Mouse (Mus musculus): ENCODE data around the gene Tmem258. TPM values are rescaled to one million over a fixed set of nuclear protein-coding genes. Genes with fewer than 3 reads are reported as not detected.
"Not testable (repeated sequence)": the region's sequence is repeated elsewhere in the genome, so short reads cannot be mapped to it uniquely, and the experiment has no call there.

The Tmem258 gene
- total RNA-seq (2021) = 10 to 100 TPM; 75.5 to 81.9 TPM
- long read RNA-seq, experiment 1, transcript Tmem258-201 (4 exons, 606 nt) = major isoform, 369 of 390 reads
- long read RNA-seq, experiment 1, partial matches to known transcripts = 15 of 390 reads
- long read RNA-seq, experiment 1, other reads (novel, unspliced or antisense) = 6 of 390 reads
- long read RNA-seq, experiment 2, transcript Tmem258-201 (4 exons, 606 nt) = major isoform, 467 of 491 reads
- long read RNA-seq, experiment 2, partial matches to known transcripts = 19 of 491 reads
- long read RNA-seq, experiment 2, other reads (novel, unspliced or antisense) = 5 of 491 reads

DNA sequence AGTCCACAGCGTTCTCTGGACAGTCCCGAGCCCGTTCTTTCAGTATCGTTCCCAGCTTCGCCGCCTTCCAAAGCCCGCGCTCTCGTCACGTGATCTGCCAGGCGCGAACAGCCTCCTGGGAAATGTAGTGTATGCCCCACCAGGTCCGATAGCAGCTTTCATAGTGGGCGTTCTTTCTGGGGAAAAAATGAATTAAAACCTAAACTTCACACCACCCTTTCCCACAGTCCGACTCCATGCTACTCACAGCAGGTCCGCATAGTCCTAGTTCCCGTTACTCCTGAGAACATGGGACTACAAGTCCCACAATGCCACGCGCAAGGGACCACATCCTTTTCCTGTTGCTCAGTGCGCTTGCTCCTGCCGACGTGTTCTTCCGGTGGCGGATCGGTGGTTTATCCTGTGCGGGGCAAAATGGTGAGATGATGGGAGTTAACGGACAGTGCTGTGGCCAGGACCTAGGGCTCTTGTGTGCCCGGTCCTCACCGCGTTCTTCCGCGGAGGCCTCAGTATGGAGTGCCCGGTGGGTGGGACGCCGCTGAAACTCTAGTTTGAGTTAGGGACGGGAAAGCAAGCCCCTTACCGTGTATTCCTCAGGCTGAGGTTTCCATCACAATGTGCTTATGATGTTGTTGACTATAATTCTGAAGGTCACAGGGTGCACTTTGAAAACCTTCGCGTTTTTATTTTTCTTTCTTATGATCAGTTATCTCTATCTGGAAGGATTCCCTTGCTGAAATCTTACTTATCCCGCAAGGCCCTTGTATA is at the start of gene Tmem258, which contains the start of gene Fen1:
TSS of gene Tmem258 (plus strand) at position 167 of the 768 bp plus-strand sequence.
TSS of gene Fen1 (minus strand) at position 322 of the 768 bp plus-strand sequence.
- peak; percentile 83 to 90 for DNase-seq
- intact Hi-C loops (cut with DNase I) = no loop called here

DNA sequence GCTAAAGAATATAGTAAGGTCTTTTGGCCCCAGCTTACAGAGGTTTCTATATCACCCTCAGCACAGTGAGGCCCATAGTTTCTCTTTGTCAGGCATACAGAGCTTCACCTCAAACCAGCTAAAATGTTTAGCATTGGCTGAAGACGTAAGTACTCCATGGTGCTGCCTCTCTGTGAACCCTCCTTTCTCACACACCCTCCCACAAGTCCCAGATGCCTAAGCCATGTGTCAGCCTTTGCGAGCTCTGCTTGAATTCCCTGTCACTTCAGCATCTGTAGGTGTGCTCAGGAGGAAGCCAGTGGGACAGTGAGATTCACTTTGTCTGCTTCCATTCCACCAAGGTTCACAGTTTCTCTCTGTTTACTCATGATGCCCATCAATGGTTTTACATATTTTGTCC is 46.1 kb upstream of the Tmem258 start:
- intact Hi-C loops (cut with DNase I) = no loop called here
- no peak for DNase-seq

DNA sequence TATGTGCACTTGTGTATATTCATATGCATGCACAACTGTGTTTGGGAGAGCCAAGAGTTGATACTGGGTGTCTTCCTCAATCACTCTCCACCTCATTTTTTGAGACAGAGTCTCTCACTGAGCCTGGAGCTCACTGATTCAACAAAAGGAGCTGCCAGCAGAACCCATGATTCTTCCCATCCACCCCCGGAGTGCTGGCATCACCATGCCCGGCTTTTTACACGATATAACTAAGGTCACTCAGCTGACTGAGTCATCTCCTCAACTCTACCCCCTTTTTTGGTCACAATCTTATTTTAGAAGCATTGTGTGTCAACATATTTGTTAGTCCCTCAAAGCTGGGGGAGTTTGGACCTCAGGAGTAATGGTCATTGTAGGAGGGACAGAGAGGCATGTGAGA is 39.9 kb upstream of the Tmem258 start:
- intact Hi-C loops (cut with DNase I) = no loop called here
- DNase-seq = no peak

DNA sequence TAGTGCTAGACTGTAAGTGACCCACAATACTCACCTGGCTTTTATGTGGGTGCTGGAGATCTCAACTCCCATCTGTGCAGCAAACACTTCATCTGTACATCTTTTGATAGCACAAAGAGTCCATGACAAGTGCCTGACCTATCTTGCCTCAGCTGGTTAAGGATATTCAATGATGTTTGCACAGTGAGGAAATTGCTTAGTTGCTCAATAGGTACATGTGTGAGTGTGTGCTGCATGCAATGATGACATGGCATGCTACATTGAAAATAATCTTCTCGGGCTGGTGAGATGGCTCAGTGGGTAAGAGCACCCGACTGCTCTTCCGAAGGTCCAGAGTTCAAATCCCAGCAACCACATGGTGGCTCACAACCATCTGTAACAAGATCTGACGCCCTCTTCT is 37.9 kb upstream of the Tmem258 start:
- intact Hi-C loops (cut with DNase I); DNase-seq: not testable (repeated sequence)

DNA sequence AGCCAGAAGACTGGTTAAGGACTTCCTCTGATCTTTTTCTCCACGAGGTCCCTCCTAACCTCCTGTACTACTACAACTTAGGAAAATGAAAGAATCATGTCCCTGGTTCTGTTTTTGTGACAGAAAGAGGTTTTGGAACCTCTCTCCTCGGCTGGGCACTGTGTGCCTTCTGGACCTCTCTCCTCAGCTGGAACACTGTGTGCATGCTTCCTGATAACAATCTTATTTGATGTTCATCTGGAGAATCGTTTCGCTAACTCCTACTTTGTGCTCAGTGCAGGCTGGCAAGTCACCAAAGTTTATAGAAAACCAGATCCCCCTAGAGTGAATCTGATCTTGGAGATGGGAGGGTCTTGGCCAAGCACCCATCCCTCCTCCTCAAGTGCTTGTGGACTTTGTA is 36.7 kb upstream of the Tmem258 start:
- intact Hi-C loops (cut with DNase I) = no loop called here
- DNase-seq = no peak

DNA sequence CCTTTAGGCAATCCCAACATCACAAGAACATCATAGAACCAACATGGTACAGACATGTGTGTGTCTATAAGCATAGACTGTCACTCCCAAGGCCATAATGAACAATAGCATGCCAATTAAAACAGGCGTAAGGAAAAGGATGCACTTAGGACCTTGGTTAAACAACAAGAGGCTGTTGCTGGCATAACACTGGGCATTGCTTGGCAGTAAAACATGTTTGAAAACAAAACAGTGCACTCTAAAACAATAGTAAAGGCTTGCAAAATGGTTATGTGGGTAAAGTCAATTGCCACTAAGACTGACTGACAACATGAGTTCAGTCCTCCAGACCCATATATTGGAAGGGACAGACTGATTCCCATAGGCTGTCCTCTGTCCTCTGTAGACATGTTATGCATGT is 35.9 kb upstream of the Tmem258 start:
- intact Hi-C loops (cut with DNase I) = no loop called here
- no peak for DNase-seq

DNA sequence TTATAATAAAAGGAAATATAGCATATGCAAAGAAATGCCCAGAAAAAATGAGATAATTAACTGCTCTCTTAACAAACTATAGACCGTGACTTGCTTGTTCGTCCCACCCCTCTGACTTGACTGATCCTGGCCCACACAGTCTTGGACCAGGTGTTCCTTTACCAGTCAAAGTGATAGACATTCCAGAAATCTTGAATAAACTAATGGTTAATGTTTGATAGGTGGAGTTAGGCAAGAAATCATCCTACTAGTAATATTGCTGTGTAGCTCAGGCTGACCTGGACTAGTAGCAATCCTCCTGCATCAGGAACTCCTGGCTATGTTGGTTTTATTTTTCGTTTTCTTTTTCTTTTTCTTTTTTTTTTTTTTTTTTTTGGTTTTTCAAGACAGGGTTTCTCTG is 35.4 kb upstream of the Tmem258 start:
- DNase-seq = no peak
- intact Hi-C loops (cut with DNase I) = no loop called here

DNA sequence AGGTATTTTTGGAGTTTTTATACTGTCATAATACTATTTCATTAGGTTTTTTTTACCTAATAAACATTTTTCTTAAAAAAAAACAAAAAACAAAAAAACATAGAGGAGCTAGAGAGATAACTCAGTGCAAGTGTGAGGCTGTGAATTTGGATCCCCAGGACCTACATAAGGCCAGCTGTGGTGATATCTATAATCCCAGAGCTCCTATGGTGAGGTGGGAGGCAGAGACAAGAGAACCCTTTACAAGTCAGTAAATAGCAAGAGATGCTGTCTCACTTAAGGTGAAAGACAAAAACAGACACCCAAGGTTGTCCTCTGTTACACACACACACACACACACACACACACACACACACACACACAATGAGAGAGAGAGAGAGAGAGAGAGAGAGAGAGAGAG is 34.6 kb upstream of the Tmem258 start:
- intact Hi-C loops (cut with DNase I) = no loop called here
- DNase-seq = no peak

DNA sequence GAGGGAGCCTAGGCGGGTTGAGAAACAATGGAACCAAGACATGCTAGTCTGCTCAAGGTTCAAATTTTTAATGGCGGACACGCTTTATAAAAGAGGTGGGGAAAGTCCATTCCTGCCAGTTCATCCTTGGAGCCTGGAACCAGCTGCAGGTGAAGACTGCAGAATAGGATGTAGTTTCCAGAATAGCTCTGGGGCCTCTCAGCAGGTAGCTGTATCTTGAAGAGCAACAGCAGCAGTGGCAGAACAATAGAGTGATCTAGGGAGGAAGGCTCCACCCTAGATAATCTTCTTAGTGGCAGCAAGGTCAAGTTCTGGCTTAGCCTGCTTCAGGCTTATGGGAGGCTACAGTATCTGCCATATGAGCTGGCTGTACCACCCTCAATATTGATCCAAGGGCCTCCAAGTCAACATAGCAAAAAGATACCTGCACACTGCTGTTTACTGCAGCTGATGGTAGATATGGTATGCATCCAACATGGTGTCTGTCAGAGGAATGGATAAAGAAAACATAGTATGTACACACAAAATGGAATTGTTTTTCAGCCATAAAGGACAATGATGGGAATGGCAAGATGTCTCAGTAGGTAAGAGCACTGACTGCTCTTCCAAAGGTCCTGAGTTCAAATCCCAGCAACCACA is 34.0 kb upstream of the Tmem258 start:
- DNase-seq; intact Hi-C loops (cut with DNase I): not testable (repeated sequence)

DNA sequence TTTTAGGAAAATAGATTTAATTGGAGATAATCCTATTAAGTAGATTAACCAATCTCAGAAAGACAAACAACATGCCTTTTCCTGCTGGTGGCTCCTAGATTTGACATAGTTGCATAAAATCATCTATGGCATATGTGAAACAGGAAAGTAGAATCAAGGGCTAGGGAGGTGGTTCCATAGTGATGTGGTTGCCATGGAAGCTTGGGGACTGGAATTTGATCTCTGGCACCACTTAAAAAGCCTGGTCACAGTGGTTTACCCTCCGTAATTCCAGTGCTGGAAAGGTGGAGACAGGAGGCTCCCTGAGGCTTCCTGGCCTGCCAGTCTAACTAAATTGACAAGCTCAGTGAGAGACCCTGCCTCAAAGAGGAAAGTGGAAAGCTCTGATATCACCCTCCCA is 33.3 kb upstream of the Tmem258 start:
- DNase-seq = no peak
- intact Hi-C loops (cut with DNase I) = no loop called here

DNA sequence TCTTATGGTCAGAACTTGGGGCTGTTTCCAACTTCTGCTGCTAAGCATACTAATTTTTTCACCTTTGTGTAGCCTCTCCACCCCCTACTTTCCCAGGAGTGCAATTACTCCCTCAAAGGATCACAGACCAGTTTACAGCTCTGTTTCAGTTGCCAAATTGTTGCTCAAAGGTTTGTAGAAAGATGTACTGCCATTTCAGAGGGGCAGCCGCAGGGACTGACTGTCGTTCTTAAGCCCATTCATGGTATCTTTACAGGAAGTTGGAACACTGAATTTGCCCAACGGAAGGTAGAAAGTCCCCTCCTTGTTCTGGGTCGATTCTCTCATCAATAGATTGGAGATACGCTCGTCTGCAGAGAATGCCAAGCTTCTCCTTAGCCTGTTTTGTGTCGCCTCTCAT is 32.5 kb upstream of the Tmem258 start:
- intact Hi-C loops (cut with DNase I) = no loop called here
- no peak for DNase-seq

DNA sequence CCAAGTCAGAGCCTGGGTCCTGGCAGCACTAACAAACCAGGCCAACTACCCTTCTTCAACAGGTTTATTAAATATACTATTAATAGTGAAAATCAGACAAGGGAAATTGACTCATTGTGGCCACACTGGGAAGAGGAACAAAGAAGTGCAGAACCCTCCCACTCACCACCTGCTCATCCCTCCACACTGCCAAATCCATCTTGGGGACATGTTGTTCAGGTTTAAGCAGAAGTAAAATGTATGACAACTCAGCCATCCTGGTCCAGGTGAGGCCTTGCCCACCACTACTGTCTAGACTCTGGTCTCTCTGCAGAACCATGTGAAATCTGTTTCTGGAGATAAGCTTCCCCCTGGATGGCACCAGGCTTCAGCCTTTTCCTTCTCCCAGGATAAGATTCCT is 32.0 kb upstream of the Tmem258 start:
- intact Hi-C loops (cut with DNase I) = no loop called here
- DNase-seq = no peak

DNA sequence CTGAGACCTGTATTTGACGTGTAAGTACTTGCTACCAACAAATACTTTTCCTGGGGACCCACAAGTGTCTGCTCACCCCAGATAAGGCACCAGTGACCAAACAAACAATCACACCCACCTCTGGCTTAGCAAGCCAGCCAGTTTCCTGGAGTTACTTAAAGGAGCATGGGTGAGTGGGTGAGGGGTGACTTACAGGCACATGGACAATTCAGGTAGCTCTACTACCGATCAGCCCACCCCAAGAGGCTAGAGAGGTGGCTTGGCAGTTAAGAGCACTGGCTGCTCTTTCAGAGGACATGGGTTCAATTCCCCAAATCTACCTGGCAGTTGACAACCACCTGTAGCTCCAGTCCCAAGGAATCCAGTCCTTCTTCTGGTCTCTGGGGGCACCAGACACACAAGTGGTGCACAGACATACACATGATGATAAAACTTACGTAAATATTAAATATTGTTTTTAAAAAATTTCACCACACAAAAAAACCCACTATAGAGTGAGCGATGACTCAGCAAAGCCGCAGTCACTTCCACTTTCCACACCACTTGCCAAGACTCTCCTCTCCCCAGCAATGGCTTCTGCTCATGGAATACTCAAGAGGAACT is 30.6 kb upstream of the Tmem258 start:
- intact Hi-C loops (cut with DNase I) = no loop called here
- no peak for DNase-seq

DNA sequence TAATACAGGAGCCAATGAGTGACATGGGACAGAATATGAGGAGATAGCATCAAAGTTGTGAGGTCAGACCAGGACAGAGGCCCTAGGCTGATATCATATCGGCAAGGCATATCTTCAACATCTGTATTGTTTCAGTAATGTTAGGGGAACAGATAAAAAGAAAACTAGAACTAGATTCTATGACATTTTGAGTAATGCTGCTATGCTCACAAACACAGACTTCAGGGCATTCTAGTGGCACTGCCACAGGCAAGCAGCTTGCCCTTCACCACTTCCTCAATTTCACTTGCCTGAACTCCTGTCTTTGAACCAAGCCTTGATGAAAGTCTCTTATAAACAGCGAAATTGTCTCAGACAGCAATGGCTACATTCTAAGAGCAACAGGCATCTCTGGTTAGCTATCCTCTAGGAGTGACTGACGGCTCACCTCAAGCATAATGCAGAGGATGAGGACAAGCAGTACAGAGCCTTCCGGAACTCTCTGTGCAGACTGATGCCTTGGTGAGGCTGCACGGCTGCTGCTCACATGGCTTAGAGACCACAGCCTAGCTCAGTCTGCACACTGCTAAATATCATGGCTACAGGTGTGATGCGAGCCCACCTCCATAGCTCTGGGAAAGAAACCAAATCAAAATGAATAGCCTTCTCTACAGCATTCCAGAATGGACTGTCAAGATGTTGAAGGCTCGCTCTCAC is 29.8 kb upstream of the Tmem258 start:
- intact Hi-C loops (cut with DNase I) = no loop called here
- no peak for DNase-seq

DNA sequence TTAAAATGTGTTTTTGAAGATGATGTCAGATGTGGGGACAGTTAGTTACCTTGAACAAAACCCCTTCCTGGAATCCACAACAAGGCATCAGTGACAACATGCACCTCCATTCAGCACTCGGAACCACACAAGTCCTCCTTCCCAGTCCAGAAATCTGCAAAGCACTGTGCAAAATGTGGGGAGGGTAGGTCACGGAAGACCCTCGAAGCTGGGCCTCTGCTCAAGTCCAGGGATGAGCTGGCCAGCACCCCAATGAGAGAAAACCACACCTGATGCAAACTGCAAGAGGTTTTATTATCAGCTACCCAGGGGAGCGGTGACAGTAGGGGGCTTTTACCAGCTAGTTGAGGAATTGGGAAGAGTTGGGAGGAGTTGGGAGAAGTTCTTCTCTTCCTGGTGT is 28.9 kb upstream of the Tmem258 start:
- no peak for DNase-seq
- intact Hi-C loops (cut with DNase I) = no loop called here

DNA sequence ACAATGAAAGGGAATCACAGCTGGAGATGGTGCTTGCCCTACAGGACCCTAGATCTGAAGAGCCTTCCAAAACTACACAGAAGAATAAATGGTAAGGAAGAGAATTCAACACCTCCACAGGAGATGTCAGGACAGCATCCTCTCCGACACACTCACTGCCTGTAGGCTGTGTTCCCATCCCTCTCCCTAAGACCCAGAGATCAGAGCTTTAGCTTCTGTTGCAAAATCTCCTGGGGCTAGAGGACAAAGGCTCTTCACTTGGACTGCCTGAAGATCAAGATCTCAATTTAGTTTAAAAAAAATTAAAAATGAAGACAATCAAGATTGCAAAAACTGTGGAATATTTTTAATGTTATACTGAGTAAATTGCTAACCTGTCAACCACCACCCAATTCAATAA is 27.3 kb upstream of the Tmem258 start:
- intact Hi-C loops (cut with DNase I) = no loop called here
- no peak for DNase-seq

DNA sequence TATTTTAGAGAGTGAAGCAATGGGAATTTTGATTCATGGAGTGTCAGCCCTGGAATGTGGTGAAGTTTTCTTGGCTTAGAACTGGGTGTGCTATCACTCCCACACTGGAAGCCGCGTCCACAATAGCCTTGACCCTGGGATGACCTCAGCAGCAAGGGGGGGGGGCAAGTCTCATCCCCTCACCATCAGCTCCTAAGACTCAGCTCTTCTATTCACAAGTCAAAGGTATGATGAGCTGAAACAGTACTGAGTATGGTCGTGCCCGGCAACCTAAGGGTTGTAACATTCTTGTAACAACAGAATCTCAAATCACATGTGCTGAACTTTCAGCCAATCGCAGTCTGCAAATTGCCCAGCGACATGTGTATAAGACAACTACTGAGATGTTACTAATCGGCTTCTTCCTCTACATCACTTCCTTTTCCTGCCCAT is 26.9 kb upstream of the Tmem258 start:
- intact Hi-C loops (cut with DNase I) = no loop called here
- no peak for DNase-seq

DNA sequence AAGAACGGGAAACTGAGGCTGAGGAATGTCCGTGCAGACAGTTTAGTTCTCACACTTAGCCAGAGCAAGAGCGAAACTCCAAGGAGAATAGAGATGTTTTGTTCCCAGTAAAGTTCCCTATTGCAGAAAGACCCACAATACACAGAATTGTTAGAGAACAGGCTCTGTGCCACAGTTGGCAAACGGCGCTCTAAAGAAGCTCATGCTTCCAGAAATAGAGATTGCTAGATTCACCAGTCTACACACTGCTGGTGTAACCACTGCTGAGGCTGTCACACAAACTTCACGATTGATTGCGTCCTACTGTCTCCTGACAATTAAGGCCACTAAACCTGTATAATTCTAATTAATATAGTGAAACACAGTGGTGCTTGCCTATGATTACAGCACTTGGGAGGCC is 22.6 kb upstream of the Tmem258 start:
- intact Hi-C loops (cut with DNase I) = no loop called here
- DNase-seq = no peak

DNA sequence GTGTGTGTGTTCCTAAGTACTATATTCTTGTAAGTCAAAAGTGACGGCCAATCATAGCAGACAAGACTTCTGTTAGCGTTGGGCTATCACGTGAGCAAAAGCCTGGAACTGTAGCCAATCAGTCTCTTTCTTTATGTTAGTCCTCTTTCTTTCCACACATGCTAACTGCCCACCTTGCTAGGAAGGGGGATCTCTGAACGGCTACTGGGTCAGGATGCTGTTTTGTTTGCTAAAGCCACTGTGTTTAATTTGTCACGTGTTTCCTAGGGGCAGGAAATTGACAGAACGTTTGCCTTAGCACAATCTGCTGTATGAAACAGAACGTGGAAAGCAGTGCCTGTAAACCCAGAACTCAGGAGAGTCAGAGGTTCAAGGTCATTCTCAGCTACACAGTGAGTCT is 21.7 kb upstream of the Tmem258 start:
- intact Hi-C loops (cut with DNase I) = no loop called here
- DNase-seq = no peak

DNA sequence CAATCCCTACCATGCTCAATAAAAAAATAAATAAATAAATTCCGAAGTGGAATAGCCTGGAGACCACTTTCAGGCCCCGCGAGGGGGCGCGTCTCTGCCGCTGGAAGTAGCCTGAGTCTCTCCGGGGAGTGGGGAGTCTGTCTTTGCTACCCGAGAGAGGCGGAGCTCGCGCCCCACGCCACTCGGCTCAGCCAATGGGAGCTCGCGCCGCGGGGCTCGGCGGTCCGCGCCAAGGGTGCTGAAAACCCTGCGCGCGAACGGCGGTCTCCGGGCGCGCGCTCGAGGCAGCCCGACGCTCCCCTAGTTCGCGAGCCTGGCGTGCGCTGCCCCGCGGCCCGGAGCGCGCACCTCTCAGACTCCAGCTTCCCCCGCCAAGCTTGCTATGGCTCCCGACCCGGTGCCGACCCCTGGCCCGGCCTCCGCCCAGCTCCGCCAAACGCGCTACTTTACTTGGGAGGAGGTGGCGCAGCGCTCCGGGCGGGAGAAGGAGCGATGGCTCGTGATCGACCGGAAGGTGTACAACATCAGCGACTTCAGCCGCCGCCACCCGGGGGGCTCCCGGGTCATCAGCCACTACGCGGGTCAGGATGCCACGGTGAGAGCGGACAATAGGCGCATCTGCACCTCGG is 21.0 kb upstream of the Tmem258 start, which contains the start of gene Fads1:
TSS of gene Fads1 (plus strand) at position 219 of the 629 bp plus-strand sequence.
- intact Hi-C loops (cut with DNase I) = no loop called here
- DNase-seq = peak; percentile 81 to 87

Measured in gastrocnemius, postnatal 36 days (tissue).